Mouse (Mus musculus) spleen, adult 2 months (tissue): ENCODE results near the gene Slc30a4.

Experiments used
- CTCF ChIP-seq: fragments of 200-500 bp; IDR thresholded peaks from 2 replicates; pipeline ENCODE4 v1.5.1; 2011; ENCODE audit warnings: mild to moderate bottlenecking, inconsistent platforms; ENCODE audit not compliant: insufficient read depth, insufficient read length, insufficient replicate concordance; ENCODE audit errors: extremely low read depth
- POLR2A ChIP-seq: fragments of 200-500 bp; IDR thresholded peaks from 2 replicates; pipeline ENCODE4 v1.6.1; 2011; ENCODE audit warnings: low read depth, low read length, inconsistent platforms

DNA sequence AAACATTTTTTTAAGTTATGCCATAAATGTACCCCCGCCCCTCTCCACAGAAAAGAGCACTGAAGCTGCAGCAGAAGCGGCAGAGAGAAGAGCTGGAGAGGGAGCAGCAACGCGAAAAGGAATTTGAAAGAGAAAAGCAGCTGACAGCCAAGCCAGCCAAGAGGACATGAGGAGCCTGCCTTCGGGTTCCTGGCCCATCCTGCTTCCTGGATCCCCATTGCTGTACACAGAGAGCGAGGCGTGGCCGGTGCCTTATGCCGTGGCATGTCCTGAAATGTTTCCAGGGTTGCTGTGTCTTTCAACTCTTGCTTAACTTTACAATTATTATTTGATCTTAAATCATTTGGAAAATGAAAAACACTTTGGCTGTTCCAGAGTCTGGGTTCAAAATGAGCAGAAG, 44.0 kb upstream of the Slc30a4 start:
- TF ChIP-seq CTCF (no peak), POLR2A (no peak)
